Mouse (Mus musculus) erythroblast, embryonic 14.5 days (primary cell): ENCODE results near the gene Pou2af1. TPM values are rescaled to one million over a fixed set of nuclear protein-coding genes. Genes with fewer than 3 reads are reported as not detected.

Source experiments
- H3K27me3 ChIP-seq: 2 replicates; pipeline ENCODE4 v1.6.1; 2012; ENCODE audit warnings: inconsistent platforms; ENCODE audit not compliant: control insufficient read depth
- H3K36me3 ChIP-seq: 2 replicates; pipeline ENCODE4 v1.6.1; 2012; ENCODE audit warnings: mild to moderate bottlenecking, inconsistent platforms; ENCODE audit not compliant: control insufficient read depth
- H3K4me1 ChIP-seq: 2 replicates; pipeline ENCODE4 v1.6.1; 2012; ENCODE audit warnings: inconsistent platforms; ENCODE audit not compliant: control insufficient read depth
- H3K4me3 ChIP-seq: replicated peaks from 2 replicates; pipeline ENCODE3; 2012; ENCODE audit warnings: moderate library complexity, mild to moderate bottlenecking, inconsistent platforms
- H3K9me3 ChIP-seq: 2 replicates; pipeline ENCODE4 v1.6.1; 2012; ENCODE audit warnings: low read length, inconsistent platforms, mixed read lengths; ENCODE audit not compliant: control insufficient read depth
- GATA1 ChIP-seq: IDR thresholded peaks from 2 replicates; pipeline ENCODE4 v1.6.1; 2012; ENCODE audit warnings: low read length, inconsistent platforms, mixed read lengths
- TAL1 ChIP-seq: IDR thresholded peaks from 3 replicates; pipeline ENCODE4 v1.6.1; 2012; ENCODE audit warnings: low read length, inconsistent platforms, mixed read lengths
- polyA plus RNA-seq: library from polyadenylated mRNA; stranded (reverse); fragments of >175 nt; gene quantifications from 2 replicates; pipeline ENCODE4 v1.2.3, GENCODE M21; 2012

Pou2af1 gene
- polyA plus RNA-seq, 1 experiment = 0.10 TPM

DNA sequence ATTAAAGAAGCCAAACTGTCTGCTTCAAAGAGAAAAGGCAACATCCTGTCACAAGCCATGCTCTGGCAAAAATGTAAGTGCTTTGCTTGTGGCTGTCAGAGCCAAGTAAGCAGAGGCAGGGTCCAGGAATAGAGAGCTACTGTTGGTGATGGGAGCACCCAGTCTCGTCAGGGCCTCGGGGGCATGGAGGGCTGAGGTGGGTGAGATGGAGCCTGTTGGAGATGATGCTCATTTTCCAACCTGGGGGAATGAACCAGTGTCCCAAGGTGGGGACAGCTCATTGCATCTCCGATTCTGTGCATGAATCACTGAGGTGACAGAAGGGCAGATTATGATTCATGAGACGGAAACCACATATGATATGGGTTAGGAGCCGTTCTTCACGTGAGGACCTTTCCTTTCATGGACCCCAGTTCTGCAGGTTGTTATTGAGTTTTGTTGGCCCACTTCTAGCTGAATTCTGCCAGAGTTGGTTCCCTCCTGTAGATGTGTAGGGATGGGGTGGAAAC is 275 bp downstream of the Pou2af1 start:
- no peaks in the 10 kb centered on the region for H3K36me3 ChIP-seq
- no peaks in the 10 kb centered on the region for H3K4me1 ChIP-seq
- H3K4me3 ChIP-seq = no peak overlapping the region
- H3K27me3 ChIP-seq = no peaks in the 10 kb centered on the region
- TF ChIP-seq TAL1 (no peak), GATA1 (no peak)
- H3K9me3 ChIP-seq = no peaks in the 10 kb centered on the region

DNA sequence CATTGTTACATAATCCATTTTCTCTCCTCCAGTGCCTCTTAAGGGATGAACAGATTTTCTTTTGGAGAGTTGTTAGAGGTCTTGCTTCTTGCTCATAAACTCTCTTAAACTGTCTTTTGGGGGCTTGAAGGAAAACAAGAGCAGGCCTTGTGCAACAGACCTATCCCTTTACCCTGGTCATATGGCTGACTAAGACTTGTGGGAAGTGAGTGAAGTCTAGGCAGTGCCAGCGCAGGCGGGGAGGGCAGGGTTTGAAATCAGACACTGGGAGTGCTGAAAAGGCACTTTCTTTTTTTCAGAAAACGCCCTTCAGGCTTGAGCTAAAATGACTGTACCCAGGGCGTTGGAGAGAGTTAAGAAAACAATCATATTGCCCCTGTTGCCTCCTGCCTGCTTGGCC is 1.8 kb downstream of the Pou2af1 start:
- TF ChIP-seq GATA1 (no peak), TAL1 (no peak)
- H3K9me3 ChIP-seq = no peaks in the 10 kb centered on the region
- no peaks in the 10 kb centered on the region for H3K4me1 ChIP-seq
- no peaks in the 10 kb centered on the region for H3K36me3 ChIP-seq
- no peak overlapping the region for H3K4me3 ChIP-seq
- no peaks in the 10 kb centered on the region for H3K27me3 ChIP-seq

DNA sequence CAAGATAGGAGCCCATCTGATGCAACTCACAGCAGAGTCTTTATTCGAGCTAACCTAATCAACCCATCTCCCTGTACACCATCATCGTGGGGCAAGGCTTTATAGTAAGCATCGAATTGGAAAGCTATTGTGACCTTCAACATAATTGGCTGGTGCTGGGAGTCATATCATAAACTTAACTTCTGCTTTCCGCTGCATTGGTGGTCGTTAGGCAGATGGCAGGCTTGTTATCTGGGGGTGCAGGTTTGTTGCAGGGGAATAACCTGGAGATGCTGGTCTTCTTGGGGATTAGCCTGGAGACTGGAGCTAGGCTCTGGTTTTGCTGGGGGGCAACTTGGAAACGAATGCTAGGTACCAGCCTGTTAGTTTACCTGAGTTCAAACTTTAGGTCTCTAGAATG is 2.4 kb downstream of the Pou2af1 start:
- Histone ChIP-seq H3K4me1 (no peaks in the 10 kb centered on the region), H3K9me3 (no peaks in the 10 kb centered on the region), H3K4me3 (no peak overlapping the region), H3K36me3 (no peaks in the 10 kb centered on the region), H3K27me3 (no peaks in the 10 kb centered on the region)
- TF ChIP-seq TAL1 (no peak), GATA1 (no peak)

DNA sequence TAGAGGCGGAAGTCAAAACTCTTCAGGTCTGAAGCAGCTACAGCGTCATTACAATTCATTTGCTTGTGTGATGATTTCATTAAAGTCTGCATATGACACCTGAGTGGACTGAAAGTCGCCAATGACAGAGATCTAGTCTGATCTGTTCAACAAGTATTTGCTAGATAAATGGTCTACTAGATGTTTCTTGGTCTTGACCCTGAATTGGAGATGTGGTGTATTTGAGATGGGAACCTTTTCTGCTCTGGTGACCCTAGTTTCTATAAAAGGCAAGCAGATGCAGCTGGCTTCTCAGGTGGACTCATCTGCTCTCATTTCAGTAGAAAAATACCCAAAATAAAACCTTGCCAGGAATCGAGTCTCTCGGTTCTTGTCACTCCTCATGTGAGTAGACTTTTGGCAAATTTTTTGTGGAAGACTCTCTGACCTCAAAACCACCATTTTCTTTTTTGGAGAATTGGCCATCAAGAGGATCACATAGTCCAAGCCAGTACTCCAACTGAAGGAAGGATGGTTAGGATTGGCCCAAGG is 12.2 kb downstream of the Pou2af1 start:
- Histone ChIP-seq H3K4me3 (no peak overlapping the region), H3K9me3 (no peaks in the 10 kb centered on the region), H3K27me3 (no peaks in the 10 kb centered on the region), H3K4me1 (no peaks in the 10 kb centered on the region), H3K36me3 (no peaks in the 10 kb centered on the region)
- TF ChIP-seq TAL1 = no peak
- no peak for TF ChIP-seq GATA1

DNA sequence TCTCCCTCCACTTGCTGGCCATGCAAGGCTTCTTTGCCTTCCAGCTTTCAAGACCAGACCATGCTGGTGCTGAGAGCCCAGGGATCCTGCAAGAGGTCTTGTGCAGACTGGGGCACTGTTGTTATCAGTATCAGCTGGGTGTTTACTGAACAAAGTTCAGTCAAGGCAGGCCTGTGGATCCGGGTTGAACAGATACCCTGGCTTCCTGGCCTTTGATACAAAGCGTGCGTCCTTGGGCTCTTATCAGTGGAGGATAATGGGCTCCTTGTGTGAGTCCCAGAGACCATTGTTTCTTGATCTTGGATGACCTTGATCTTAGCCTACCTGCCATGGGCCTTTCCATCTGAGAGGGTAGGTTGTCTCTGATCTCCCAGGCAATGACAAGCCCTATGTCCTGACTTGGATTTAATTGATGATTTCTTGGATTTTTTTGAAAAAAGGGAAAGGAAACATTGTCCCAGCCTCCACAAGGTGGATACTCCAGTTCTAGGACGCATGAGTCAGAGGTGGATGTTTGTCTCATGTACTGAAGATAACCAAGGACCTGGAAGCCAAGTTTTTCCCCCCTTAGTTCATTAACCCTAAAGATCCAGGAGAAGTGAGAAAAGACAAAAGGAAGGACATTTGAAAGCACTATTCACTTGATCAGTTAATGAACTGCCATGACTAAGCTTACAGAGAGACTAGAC is 17.3 kb downstream of the Pou2af1 start:
- no peaks in the 10 kb centered on the region for H3K36me3 ChIP-seq
- TF ChIP-seq TAL1 (no peak), GATA1 (no peak)
- H3K4me1 ChIP-seq = no peaks in the 10 kb centered on the region
- no peaks in the 10 kb centered on the region for H3K9me3 ChIP-seq
- H3K27me3 ChIP-seq = no peaks in the 10 kb centered on the region
- no peak overlapping the region for H3K4me3 ChIP-seq

DNA sequence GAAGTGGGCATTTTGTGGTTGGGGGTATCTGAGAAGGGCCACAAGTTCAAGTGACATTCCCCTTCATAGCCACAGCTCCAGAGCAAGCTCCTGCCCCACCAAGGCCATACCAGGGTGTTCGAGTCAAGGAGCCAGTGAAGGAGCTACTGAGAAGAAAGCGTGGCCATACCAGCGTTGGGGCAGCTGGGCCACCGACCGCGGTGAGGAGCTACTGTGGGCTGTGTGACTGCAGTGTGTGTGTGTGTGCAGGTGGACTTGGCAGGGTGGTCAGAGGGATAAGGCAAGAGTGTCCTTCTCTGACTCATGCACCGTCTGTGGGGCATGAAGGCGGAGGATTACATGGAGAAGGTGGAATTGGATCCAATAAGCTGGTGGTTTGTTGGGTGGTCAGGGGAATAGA is 18.7 kb downstream of the Pou2af1 start:
- H3K36me3 ChIP-seq = no peaks in the 10 kb centered on the region
- no peaks in the 10 kb centered on the region for H3K4me1 ChIP-seq
- no peaks in the 10 kb centered on the region for H3K9me3 ChIP-seq
- H3K4me3 ChIP-seq = no peak overlapping the region
- TF ChIP-seq TAL1 = no peak
- H3K27me3 ChIP-seq = no peaks in the 10 kb centered on the region

DNA sequence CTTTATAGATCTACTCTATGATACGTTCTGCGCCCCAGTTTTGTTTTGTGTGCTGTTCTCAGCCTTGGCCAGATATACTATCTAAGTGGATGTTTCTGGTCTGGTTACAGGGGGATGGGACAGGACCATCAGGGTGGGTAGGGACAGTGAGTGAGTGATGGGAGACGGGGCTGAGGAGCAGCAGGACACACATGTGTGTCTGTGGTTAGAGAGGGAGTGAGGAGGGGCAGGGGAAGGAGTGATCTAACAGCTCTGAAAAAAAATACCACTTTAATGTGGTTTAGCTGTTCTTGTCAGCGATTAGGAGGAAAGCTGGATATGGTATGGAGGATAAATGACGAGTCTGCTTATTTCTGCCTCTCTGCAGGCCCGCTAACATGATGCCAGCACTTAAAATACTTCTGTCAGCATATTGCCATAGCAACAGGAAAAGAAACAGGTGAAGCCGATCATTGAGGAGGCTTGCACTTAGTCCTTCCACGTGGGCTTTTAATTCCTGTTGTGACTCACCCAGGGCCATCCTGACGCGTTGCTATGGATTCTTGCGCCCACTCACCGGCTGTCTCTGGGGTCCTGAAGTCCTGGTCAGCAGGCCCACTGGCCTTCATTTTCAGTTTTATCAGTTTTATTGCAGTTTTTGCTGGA is 25.4 kb downstream of the Pou2af1 start:
- Histone ChIP-seq H3K27me3 (no peaks in the 10 kb centered on the region), H3K4me1 (no peaks in the 10 kb centered on the region), H3K9me3 (no peaks in the 10 kb centered on the region), H3K36me3 (no peaks in the 10 kb centered on the region), H3K4me3 (no peak overlapping the region)
- TF ChIP-seq TAL1 = no peak
- TF ChIP-seq GATA1 = no peak

DNA sequence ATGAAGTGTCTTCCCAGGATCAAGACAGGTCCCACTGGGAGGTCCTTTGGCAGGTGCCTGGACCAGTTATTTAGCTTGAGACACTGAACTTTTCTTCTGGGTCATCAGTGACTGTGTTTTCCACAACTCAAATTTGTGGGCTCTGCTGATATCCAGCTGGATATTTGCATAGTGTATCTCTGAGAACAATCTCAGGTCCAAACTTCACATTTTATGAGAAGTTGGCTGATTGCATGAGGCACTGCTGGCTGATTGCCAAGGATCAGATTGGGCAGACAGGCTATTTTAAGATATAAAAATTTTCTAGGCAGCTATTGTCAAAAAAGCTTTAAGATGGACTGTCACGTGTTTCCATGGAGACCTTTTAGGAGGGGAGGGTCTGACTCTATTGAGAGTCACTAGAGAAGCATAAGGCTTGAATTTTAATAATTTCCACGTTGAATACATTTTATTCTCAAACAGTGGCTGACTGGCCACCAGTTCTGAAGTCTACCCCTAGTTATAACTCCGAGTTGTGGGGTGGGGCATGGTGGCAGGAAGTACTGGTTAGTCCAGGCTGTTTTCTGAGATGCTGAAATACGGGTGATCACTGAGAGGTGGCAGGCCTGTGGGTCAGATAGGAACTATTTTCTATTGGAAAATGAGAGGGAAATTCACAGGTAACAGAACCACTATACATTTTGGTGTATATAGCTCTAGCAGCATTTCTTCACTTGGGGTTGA is 43.4 kb downstream of the Pou2af1 start:
- TF ChIP-seq TAL1 (no peak), GATA1 (no peak)
- Histone ChIP-seq H3K36me3 (no peaks in the 10 kb centered on the region), H3K9me3 (no peaks in the 10 kb centered on the region), H3K4me1 (no peaks in the 10 kb centered on the region), H3K27me3 (no peaks in the 10 kb centered on the region), H3K4me3 (no peak overlapping the region)

DNA sequence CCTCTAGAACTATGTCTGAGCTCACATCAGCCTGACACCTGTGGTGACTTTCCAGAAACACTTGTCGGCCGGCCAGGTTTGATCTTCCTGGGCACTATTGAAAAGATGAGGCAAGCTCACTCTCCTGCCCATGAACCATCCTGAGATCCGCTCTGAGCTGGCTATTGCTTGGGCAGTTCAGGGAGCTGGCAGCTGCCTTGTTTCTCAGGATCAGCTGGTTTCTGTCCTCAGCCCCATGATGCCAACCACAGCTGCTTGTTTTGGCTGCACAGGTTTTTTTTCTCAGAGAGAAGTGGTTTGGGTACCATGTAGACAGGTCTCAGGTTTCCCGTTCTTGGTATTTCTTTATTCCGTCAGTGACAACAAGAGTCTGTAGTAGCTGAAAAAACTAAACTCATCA is 44.9 kb downstream of the Pou2af1 start:
- Histone ChIP-seq H3K27me3 (no peaks in the 10 kb centered on the region), H3K9me3 (no peaks in the 10 kb centered on the region), H3K4me3 (no peak overlapping the region), H3K4me1 (no peaks in the 10 kb centered on the region), H3K36me3 (no peaks in the 10 kb centered on the region)
- no peak for TF ChIP-seq GATA1
- no peak for TF ChIP-seq TAL1
